7 mouse cellular contexts compared by ENCODE assay signal in genomic region chr10:70966642-70967345, GRCm38 (mm10).
A peak's percentile ranks its signal among the peaks of the same experiment; 100 is the strongest.
DNase-seq lines count a peak whose midpoint lies in the region; ATAC-seq and TF ChIP-seq lines count a peak whose summit lies in the region.

No protein-coding gene starts in this region.

- H3K4me2 ChIP-seq in lung, embryonic 14.5 days = no peak overlapping the region

- DNase-seq in adrenal gland, adult 2 months = peak; percentile 30
- peak; percentile 47 for DNase-seq in embryo, embryonic 10.5 days (ENCODE audit: low spot score)
- DNase-seq in heart, postnatal 14 days = peak; percentile 69 to 73
- DNase-seq in lung, embryonic 14.5 days = peak; percentile 93
- DNase-seq in c-Kit-positive CD71-positive TER-119-positive erythroid progenitor cells, embryonic 14.5 days (ENCODE audit: low spot score) = no peak
- no peak for DNase-seq in layer of hippocampus, postnatal 10 days (ENCODE audit: low spot score in 2 of 2)

- no peak overlapping the region for H3K9ac ChIP-seq in lung, embryonic 14.5 days

- 0 out of 2 replicates have a peak, but pooled peaks cover 2% of the 10 kb centered on the region for H3K4me1 ChIP-seq in lung, embryonic 14.5 days (ENCODE audit: insufficient read depth)

- peak; percentile 34 for TF ChIP-seq CTCF in lung, embryonic 14.5 days (IDR thresholded peaks at IDR 0.05; ENCODE audit: low read depth)

- ATAC-seq in lung, embryonic 14.5 days (ENCODE audit: insufficient read depth) = peak; percentile 90
- ATAC-seq in granulocyte monocyte progenitor cell, adult 5-6 weeks (replicated peaks; ENCODE audit: poor library complexity, severe bottlenecking) = no peak

- H3K36me3 ChIP-seq in lung, embryonic 14.5 days (ENCODE audit: insufficient read depth) = no peaks in the 10 kb centered on the region

- H3K4me3 ChIP-seq in lung, embryonic 14.5 days (ENCODE audit: low read depth, low read length) = no peak overlapping the region

- WGBS in lung, embryonic 14.5 days = 38% methylated on average over 16 of the region's 16 CpGs

- no peaks in the 10 kb centered on the region for H3K27me3 ChIP-seq in lung, embryonic 14.5 days (ENCODE audit: insufficient read depth, low read length)

- H3K9me3 ChIP-seq in lung, embryonic 14.5 days (ENCODE audit: low read depth, low read length) = no peaks in the 10 kb centered on the region

- peak overlapping the region; percentile 54; the same call in 1 of the 2 replicates for H3K27ac ChIP-seq in lung, embryonic 14.5 days (ENCODE audit: low read depth)

- intact Hi-C loops in heart, postnatal 14 days (cut with DNase I) = loop anchor here (5.0 to 10.0 kb wide), 2 partner anchors 56 to 602 kb away; no protein-coding TSS in a partner anchor

Comparison
In these comparisons a context has a peak if more than half of its experiments do, and no peak if none do; other contexts are left out.
1. DNase-seq: peak in adrenal gland, adult 2 months (single experiment), embryo, embryonic 10.5 days (single experiment), heart, postnatal 14 days (2 of 2) and lung, embryonic 14.5 days (single experiment); none in c-Kit-positive CD71-positive TER-119-positive erythroid progenitor cells, embryonic 14.5 days (single experiment) and layer of hippocampus, postnatal 10 days (0 of 2).